Mouse (Mus musculus) mesoderm, embryonic 11.5 days (tissue): ENCODE measurements around the gene F2.

Experiments
- DNase-seq: peaks from one replicate; pipeline ENCODE4 v3.0.0-alpha.2; 2012; ENCODE audit warnings: low read depth, low spot score

The F2 gene

DNA sequence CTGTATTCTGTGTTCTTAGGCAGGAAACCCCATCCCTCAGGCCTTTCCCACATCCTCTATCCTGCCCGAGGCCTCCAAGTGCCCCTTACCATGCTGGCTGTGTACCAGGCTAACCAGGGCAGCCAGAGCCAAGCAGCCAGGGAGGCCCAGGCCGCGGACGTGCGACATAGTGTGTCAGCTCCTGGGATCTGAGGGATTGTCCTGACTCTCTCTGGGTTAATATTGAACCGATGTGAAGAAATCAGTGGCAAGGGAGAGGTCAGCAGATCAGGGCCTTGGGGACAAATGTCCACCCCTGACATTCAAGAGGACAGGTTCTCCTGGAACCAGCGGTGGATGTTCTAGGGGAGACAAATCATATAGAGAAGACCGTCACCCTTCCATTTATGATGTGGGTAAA lies at the start of gene F2:
F2 (minus strand) TSS at position 186 of the 400 bp plus-strand sequence.
- no peak for DNase-seq

DNA sequence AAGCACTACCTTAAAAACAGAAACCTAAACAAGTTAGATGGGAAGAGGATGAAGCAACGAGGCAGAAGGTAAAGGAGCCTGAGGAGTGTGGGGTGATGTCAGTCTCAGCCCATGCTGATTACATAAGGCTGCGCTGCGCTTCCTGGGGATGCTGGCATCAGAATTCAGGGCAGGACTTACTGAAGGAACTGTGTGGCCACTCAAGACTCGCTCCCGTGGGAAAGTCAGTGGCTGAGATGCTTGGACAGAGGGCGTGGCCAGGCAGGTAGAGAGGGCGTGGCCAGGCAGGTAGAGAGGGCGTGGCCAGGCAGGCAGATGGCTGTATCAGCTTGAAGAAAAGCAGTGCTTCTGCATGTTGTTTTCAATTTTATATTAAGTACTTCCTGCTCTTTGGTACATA lies 47.7 kb upstream of the F2 start:
- DNase-seq = no peak

DNA sequence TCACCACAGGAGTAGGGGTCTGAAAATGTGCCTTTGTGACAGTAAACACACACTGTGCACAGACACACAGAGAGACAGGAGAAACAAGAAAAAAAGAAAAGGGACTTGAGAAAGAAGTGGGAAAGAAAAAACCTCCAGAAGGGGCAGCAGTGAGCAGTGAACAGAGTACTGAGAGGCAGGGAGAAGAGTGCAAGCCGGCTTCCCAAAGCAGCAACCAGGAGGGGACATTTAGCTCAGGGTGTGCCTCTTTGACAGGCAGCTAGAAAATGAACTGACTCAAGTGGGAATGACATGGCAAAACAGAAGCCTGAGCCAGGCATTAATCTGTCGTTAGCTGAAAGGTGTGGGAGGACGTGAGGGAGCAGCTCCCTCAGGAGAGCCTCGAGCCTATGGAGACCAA lies 46.6 kb upstream of the F2 start:
- peak; percentile 46 for DNase-seq

DNA sequence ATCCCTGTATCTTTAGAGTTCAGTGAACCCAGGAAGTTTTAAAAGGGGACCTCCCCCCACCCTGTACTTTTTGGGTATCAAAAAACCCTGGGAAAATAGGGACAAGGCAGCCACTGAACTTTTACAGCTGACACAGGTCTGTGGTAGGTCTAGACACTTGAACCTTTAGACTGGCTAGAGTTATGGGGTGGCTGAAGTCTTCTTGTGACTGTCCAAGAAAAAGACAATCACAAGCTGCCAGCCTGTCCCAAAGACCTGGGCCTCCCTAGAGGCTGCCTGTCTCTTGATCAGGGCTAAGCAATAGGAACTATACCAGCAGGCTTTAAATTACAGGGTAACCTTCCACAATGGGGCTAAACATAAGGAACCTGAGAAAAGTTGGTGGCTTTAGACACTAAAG lies 40.7 kb upstream of the F2 start:
- no peak for DNase-seq

DNA sequence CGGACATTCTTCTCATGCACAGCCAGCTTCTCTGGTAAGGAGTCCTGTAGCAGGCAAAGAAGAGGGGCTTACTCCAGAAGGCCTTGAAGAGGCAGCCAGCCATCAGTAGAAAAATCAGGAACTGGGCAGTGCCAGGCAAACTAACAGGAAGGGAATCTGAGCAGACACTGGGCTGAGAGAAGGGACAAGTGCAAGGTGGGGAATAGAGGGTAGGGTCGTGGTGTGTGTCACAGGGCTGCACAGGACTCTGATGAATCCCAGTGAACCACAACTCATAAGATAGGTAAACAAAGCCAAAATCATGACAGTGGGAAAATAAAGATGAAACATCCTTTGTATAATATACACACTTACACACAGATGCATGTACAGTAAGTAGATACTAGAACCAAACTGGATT lies 40.2 kb upstream of the F2 start:
- DNase-seq = no peak

DNA sequence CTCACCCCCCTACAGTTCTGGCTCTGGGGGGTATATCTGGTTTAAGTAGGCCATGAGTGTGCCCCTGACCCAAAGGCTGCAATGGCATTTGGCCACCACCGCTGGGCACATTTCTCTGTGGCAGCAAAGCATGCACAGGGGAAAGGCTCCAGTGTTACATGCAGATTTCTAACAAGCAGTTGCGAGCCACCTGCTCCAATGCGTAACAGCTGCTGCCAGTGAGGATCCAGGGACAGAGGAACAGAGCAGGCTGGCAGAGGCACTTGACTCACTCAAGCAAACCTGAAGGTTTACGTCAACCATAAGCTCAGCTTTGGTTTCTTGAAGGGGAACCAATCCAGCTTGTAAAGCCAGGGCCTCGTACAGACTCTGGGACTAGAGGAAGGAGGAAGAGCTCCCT lies 38.7 kb upstream of the F2 start:
- DNase-seq = no peak

DNA sequence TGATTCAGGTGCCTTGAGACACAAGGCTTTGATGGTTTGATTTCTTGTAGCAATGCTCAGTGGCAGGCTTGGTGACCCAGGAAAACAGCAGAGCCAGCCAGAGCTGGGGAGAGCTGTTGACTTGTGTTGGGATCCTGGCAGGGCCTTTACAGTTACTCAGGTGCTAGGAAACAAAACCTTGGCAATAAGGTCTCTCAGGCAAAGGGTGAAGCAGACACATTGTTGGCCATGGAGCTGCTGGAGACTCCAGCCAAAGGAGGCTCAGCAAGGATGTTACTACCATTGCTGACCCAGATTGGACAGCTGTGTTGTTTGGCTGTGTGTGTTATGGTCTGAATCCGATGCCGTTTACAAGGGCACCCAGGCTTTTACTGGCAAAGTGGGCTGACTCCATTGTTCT lies 37.4 kb upstream of the F2 start:
- no peak for DNase-seq

DNA sequence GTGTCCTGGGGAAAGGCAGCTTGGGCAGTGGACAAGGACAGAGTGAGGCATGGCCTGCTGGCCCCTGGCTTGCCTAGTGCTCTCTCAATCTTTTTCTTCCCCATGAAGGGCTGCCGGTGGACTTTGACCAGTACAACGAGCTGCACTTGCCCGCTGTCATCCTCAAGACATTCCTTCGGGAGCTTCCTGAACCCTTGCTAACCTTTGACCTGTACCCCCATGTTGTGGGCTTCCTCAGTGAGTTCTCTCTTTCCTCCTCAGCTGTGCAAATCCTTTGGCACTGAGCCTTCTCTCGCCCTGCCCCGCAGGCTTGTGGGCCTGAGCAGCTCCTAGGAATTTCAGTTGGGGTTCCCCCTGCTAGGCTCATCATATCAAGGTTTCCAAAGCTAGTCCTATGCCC lies 33.8 kb upstream of the F2 start:
- no peak for DNase-seq

DNA sequence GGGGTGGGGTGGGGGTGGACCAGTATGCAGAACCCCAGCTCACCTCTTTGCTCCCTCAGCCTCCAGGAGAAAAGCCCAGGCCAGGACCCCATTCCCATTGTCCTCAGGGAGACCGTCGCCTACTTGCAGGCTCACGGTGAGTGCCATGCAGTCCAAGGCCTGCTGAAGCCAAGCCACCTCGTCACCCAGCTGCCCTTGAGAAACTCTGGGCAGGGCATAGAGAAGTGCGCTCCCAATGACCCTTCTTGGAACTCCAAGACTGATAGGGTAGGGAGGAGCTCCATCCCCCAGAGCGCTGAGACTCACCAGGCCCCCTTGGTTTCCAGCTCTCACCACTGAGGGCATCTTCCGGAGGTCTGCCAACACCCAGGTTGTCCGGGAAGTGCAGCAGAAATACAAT lies 33.1 kb upstream of the F2 start:
- DNase-seq = no peak

DNA sequence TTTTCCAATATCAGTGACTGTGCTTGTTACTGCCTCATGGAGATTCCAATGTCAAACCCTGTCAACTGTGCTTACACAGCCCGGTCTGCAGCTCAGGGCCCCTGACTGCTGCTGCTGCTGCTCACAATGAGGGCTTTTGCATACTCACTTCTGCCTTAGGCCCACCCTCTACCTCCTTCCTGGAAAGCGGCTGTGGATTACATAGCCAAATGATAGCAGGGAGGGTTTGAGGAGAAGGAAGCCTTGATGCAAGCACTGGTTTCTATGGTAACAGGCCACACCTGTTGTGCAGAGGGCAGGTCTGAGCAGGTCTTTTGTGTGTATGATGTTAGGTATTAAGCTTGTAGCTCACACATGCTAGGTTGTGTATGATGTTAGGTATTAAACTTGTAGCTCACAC lies 31.5 kb upstream of the F2 start:
- no peak for DNase-seq

DNA sequence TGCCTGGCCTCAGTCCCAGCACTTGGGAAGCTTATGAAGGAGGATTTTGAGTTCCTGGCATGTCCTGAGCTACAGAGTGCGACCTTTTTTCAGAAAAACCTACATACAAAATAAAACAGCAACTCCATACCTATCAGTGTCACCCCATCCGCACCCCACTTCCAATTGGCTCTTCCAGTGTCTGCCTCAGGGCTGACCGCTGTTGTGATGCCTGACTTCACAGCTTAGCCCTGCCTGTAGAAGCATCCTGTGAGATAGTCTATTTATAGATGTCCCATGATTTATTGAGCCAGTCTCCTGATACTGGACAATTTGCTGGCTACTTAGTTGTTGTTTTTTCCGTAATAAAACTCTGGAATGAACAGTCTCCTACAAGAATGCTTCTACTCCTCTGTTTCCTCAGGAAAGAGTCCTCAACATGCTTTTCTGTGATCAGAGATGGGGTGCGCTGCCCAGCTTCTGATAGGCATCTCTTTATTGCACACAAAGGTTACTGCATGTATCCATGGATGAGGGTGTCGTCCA lies 30.2 kb upstream of the F2 start:
- no peak for DNase-seq

DNA sequence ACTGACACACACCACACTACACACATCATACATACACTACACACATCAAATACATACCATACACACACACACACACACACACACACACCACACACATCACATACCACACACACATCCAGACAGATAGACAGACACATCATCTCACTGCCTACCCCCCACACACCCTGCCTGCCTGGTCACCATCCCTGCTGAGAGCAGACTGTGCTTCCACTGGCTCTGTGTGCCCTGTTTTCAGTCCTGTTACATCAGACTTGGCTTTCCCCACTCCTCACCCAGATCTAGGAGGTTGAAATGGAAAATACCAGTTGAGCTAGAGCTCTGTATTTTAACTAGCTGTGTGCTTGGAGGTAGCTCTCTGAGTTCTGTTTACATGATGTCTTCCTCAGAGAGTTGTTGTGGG lies 28.6 kb upstream of the F2 start:
- no peak for DNase-seq

DNA sequence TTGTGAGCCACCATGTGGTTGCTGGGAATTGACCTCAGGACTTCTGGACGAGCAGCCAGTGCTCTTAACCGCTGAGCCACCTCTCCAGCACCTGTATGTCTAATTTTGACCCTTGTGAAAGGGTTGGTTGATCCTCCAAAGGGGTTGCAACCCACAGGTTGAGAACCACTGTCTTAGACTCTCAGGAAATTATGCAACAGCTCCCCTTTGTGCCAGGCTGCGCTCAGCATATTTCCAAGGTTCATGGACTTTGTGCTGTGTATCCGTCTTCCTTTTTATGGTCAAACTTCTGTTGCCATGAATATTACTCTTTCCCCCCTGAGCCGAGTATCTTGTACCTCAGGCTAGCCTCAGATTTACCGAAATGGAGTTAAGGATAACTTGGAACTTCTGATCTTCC lies 24.8 kb upstream of the F2 start:
- no peak for DNase-seq

DNA sequence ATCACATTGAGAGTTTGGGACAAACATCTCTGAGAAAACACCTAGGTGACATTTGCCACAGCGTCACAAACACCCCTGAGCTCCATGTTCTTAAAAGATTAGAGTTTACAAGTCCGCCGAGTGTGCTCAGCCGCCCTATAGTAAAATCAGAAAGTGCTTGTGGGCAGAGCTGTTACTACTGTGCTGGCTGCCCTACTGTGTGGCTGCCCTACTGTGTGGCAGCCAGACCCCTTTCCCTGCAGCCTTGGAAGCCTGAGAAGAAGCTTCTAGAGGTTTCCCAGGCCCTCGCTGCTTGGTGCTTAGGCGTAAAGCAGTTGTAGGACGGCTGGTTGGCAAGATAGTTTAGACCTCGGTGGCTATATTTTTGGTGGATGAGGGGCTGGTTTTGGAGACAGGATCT lies 23.4 kb upstream of the F2 start:
- no peak for DNase-seq

DNA sequence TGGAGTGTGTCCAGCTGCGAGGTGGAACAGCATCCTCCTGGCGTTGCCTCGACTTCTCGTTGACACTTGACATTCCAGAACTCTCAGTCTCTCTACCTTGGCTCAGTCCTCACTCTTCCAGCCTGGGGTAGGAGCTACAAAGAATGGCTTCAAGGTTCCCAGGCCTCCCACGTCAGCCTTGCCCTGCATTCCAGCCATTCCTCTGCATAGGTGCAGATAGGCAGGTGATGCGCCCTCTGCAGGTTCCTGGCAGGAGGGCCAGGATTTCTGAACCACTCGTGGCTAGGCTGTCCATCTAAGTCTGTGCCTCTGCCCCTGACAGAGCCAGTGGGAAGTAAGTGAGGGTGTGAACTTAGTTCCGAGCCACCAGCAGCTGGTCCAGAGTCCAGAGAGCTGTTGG lies 20.6 kb upstream of the F2 start:
- DNase-seq = no peak

DNA sequence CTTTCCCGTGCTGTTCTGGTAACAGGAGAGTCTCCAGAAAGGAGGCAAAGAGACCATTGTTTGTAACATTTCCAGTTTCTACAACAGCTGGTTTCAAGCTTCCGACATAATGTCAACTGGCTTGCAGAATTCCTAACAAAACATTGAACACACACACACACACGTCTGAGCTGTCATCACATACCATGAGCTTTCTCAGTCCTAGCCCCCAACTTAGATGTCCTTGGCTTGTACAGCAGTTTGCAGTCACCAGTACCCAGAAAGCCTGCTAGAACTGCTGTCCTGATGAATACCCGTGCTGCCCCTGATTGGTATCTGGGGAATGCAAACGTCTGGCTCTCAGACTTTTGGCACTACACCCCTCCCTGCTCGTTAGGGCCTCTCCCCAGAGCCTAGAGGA lies 19.6 kb upstream of the F2 start:
- DNase-seq = no peak

DNA sequence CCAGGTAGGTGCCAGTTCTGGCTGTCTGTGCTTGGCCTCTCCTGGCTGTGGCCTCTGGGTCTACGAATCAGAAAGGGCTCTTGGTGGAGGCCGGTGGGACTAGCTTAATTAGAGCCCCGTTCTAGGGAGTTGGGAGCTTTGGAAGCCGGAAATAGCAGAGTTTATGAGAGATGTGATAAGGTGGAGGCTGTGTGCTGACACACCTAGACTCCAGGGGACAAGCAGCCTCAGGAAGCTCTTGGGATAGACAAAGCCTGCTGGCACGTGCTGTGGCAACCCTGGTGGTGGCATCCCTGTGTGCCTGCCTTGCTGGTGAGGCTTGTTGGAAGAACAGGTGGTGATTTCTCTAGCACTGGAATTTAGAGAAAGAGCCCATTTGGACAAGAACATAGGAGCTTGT lies 19.2 kb upstream of the F2 start:
- DNase-seq = no peak

DNA sequence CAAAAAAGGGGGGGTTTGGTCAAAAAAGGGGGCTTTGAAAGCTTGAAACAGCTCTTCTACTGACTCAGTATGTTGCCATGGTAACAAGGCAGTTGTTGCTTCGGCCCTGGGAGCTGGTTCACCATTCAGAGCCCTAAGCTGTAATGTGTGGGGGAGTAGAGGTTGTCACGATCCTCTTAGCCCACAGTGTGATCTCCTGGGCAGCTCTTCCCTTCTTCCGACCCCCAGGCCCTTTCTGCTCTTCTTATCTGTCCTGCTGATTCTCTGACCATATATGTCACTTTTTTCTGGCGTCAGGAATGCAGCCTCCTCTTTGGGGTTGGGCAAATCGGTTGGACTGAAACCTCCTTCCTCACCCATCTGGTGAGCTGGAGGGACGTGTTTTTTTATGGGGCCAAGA lies 16.6 kb upstream of the F2 start:
- DNase-seq = peak; percentile 11

DNA sequence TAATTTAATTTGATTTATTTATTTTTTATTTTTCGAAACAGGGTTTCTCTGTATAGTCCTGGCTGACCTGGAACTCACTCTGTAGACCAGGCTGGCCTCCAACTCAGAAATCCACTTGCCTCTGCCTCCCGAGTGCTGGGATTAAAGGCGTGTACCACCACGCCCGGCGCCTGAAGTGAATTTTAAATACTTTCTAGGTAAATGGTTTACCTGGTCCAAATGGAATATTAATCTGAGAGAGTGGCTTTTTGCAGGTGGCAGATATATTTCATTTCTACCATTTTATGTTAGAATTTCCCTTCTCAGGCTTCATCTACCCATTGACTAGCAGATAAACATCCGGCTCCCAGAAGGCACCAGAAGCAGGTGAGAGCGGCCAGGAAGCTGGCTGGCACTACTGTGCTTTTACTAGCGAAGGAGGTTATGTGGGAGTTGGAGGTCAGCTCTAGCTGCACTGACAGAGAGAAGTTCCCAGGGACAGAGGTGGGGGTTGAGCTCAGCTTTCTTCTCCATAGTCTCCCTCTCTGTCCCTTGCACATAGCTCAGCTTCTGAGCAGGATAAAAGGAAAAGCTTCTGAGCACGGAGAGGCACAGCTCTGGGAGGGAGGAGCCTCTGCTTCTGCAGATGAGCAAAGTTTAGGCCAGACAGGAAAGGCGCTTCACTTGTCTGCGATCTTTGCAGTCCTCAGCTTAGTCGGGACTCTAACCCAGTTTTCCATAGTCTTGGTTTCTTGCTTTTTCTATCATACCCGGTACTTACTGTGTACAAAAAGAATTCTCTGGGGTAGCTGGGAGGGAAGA lies 15.4 kb upstream of the F2 start:
- DNase-seq = no peak

DNA sequence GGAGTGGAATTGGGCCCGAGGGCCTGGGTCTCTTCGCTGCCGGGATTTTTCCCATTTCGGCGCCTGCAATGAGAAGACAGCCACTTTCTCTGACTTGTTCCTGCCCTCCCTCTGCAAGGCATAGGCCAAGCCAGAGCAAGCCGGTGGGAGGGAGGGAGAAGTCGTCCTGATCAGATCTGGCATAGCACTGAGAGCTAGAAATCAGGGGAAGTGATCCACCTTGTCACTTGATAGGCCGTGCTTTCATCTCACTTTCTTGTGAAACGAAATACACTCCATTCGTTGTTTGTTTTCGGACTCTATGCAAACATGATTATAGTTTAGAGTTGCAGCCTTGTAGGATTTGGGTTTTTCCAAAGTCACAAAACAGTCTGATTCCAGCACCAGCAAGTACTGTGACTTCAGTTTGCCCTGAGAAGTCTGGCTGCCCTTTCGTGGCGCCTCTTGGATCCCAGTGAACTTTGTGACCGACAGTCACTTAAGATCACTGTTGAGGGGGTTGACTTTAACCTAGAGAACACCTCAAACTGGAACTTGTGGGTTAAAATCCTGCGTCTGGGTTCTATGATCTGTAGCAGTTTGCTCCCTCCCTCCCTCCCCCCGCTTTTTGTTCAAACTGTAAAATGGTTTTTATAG lies 14.3 kb upstream of the F2 start:
- DNase-seq = no peak

DNA sequence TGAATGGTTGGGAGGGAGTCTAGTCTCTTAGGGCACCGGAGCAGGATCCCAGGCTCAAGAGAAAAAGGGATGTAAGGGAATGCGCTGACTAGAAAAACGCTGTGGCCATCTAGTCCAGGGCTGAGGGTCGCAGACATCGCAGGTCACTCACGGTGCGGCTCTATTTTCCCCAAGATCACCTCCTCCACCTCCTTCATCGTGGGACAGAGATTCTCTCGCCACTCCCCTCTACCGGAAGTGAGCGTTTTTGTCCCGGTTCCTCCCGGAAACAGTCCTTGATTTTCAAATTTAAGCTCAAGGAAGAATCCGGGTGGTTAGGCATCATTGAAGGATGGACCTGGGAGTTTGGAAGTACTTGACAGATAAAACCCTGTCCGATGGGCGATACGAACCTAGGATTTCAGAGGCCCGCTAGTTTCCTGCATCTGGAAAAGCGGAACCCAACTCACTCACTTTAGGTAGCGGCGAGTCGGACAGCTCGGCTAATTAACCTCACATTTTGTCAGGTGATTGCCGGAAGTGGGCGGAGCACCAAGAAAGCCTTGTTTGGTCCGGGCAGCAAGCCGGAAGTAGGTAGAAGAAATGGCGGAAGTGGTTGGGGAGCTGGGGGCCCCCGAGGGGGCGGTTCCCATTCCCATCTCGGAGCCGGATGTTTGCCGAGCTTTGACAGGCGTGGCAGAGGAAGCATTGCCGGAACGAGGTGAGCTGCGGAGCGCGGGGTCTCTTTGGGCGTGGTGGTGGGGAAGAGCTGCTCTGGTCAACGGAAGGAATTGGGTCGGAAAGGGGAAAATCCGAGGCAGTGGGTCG lies 13.5 kb upstream of the F2 start, which contains the start of the genes Zfp408 and Arhgap1:
Zfp408 (minus strand) TSS at position 239 of the 807 bp plus-strand sequence.
Arhgap1 (plus strand) TSS at position 308 of the 807 bp plus-strand sequence.
- DNase-seq = peak; percentile 98

DNA sequence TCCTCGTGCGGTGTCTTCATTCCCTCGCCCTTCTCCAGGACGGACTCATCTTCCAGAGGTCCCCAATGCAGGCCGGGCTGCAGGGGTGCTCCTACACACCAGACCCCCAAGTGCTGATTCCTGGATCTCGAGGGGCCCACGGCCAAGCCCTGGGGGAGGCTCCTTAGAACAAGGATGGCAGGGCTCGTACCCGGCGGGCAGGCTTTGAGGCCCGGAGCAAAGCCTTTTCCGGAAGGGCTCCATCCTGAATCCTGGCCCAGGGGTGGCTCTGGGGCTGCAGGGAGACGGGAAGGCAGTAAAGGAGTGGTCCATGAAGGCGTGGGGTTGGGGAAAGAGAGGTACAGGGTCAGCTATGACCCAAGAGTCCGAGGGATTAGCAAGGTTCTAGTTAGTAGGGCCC lies 12.9 kb upstream of the F2 start:
- DNase-seq = no peak
